Mouse (Mus musculus): ENCODE measurements around the gene Gpbar1. TPM values are rescaled to one million over a fixed set of nuclear protein-coding genes. Genes with fewer than 3 reads are reported as not detected.

Gpbar1 gene
- polyA plus RNA-seq, 1 experiment from 2014 or later = 0.93 TPM

DNA sequence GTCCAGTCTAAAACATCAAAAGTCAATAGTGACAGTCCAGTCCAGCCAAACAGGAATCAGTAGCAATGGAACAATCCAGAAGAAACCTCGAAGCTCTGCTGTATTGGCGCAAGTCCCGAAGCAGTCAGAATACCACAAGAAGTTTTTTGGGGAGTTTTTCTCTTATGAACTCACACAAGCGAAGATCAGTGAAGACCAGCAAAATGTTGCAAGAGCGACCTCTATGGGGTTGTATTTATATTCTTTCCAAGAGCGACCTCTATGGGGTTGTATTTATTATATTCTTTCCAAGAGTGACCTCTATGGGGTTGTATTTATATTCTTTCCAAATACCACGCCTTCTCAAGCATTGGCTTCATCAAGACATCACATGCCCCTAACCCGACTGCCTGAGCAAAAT, 9.6 kb upstream of the Gpbar1 start:
- WGBS = 82% methylated on average over 8 of the region's 8 CpGs
- Histone ChIP-seq H3K27me3 (replicated peaks; ENCODE audit: control insufficient read depth, insufficient read depth, low read length) (no peaks in the 10 kb centered on the region), H3K9me3 (ENCODE audit: control insufficient read depth) (no peaks in the 10 kb centered on the region), H3K4me2 (replicated peaks; ENCODE audit: low read depth) (no peak overlapping the region), H3K4me3 (ENCODE audit: low read depth, low read length) (no peak overlapping the region), H3K9ac (ENCODE audit: low read depth, low read length) (no peak overlapping the region), H3K36me3 (ENCODE audit: control insufficient read depth, insufficient read depth) (peaks cover 53% of the 10 kb centered on the region), H3K4me1 (replicated peaks; ENCODE audit: control insufficient read depth, insufficient read depth, low read length) (no peaks in the 10 kb centered on the region), H3K27ac (ENCODE audit: low read depth, low read length) (no peak overlapping the region)
- ATAC-seq = no peak
- TF ChIP-seq CTCF (IDR thresholded peaks at IDR 0.05; ENCODE audit: low read depth) = peak; percentile 48

DNA sequence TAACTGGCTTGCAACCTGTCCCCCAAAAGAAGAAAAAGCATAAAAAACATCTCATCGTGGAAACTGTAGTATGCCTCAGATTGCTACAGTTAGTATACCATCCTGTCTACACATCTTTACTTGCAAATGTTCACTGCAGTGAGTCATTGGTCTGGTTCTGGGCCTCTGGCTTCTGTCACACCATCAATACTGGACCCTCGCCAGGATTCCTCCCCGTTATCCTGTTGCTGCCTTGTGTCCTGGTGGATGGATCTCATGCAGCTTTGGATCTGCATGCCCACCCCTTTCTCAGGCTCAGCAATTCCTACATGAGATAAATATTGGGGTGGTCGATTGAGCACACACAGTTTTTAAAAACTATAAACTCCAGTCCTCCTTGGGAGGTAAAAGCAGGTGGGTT, 6.7 kb upstream of the Gpbar1 start:
- no peak for ATAC-seq
- Histone ChIP-seq H3K27ac (ENCODE audit: low read depth, low read length) (no peak overlapping the region), H3K27me3 (replicated peaks; ENCODE audit: control insufficient read depth, insufficient read depth, low read length) (no peaks in the 10 kb centered on the region), H3K9me3 (ENCODE audit: control insufficient read depth) (no peaks in the 10 kb centered on the region), H3K4me2 (replicated peaks; ENCODE audit: low read depth) (no peak overlapping the region), H3K36me3 (ENCODE audit: control insufficient read depth, insufficient read depth) (peaks cover 24% of the 10 kb centered on the region), H3K9ac (ENCODE audit: low read depth, low read length) (no peak overlapping the region), H3K4me3 (ENCODE audit: low read depth, low read length) (no peak overlapping the region), H3K4me1 (replicated peaks; ENCODE audit: control insufficient read depth, insufficient read depth, low read length) (no peaks in the 10 kb centered on the region)
- TF ChIP-seq CTCF (IDR thresholded peaks at IDR 0.05; ENCODE audit: low read depth) = no peak
- 57% methylated on average over 4 of the region's 4 CpGs for WGBS

DNA sequence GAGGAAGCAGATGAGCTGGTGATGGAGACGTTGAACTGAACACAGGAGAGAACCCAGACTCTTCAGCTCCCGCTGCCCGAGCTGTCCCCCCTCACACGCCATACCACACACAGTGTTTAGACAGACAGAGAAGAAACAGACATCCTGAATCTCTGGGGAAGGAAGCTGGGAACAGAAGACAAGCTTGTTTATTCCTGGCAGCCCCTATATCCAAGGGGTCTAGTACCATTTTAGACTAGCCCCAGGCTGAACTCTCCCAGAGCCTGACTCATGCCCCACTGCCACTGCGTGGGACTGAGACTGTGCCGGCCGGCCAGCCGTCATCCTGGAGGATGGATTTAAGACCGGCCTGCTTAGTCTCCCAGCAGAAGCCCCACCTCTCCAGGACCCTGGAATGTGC, 3.3 kb upstream of the Gpbar1 start:
- no peak for TF ChIP-seq CTCF (IDR thresholded peaks at IDR 0.05; ENCODE audit: low read depth)
- Histone ChIP-seq H3K27me3 (replicated peaks; ENCODE audit: control insufficient read depth, insufficient read depth, low read length) (no peaks in the 10 kb centered on the region), H3K36me3 (ENCODE audit: control insufficient read depth, insufficient read depth) (peaks cover 1% of the 10 kb centered on the region), H3K9me3 (ENCODE audit: control insufficient read depth) (no peaks in the 10 kb centered on the region), H3K4me2 (replicated peaks; ENCODE audit: low read depth) (no peak overlapping the region; the same call in 1 of the 2 replicates), H3K4me1 (replicated peaks; ENCODE audit: control insufficient read depth, insufficient read depth, low read length) (no peaks in the 10 kb centered on the region), H3K9ac (ENCODE audit: low read depth, low read length) (no peak overlapping the region), H3K4me3 (ENCODE audit: low read depth, low read length) (no peak overlapping the region), H3K27ac (ENCODE audit: low read depth, low read length) (0 out of 2 replicates have a peak overlapping the region, but pooled peaks have one; percentile 15)
- peak; percentile 26; the same call in 1 of the 2 replicates for ATAC-seq
- 29% methylated on average over 9 of the region's 9 CpGs for WGBS

GRCm38 (mm10) chr1:74277041-74277440, 1.3 kb upstream of the Gpbar1 start:
- H3K4me3 ChIP-seq (ENCODE audit: low read depth, low read length) = no peak overlapping the region
- H3K27ac ChIP-seq (ENCODE audit: low read depth, low read length) = no peak overlapping the region
- no peaks in the 10 kb centered on the region for H3K27me3 ChIP-seq (replicated peaks; ENCODE audit: control insufficient read depth, insufficient read depth, low read length)
- H3K4me1 ChIP-seq (replicated peaks; ENCODE audit: control insufficient read depth, insufficient read depth, low read length) = no peaks in the 10 kb centered on the region
- no peaks in the 10 kb centered on the region for H3K9me3 ChIP-seq (ENCODE audit: control insufficient read depth)
- H3K4me2 ChIP-seq (replicated peaks; ENCODE audit: low read depth) = no peak overlapping the region
- ATAC-seq = no peak
- peaks cover 21% of the 10 kb centered on the region for H3K36me3 ChIP-seq (ENCODE audit: control insufficient read depth, insufficient read depth)
- TF ChIP-seq CTCF (IDR thresholded peaks at IDR 0.05; ENCODE audit: low read depth) = no peak
- 63% methylated on average over 6 of the region's 6 CpGs for WGBS
- no peak overlapping the region for H3K9ac ChIP-seq (ENCODE audit: low read depth, low read length)

GRCm38 (mm10) chr1:74277883-74278537, 340 bp upstream of the Gpbar1 start:
- 41% methylated on average over 8 of the region's 8 CpGs for WGBS

DNA sequence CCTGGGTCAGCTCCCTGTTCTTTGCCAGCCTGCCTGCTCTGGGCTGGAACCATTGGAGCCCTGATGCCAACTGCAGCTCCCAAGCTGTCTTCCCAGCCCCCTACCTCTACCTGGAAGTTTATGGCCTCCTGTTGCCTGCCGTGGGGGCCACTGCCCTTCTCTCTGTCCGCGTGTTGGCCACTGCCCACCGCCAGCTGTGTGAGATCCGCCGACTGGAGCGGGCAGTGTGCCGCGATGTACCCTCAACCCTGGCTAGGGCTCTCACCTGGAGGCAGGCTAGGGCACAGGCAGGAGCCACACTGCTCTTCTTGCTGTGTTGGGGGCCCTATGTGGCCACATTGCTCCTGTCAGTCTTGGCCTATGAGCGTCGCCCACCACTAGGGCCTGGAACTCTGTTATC, 638 bp downstream of the Gpbar1 start:
- no peak overlapping the region for H3K9ac ChIP-seq (ENCODE audit: low read depth, low read length)
- no peak overlapping the region for H3K4me2 ChIP-seq (replicated peaks; ENCODE audit: low read depth)
- H3K9me3 ChIP-seq (ENCODE audit: control insufficient read depth) = no peaks in the 10 kb centered on the region
- no peak overlapping the region for H3K4me3 ChIP-seq (ENCODE audit: low read depth, low read length)
- H3K27ac ChIP-seq (ENCODE audit: low read depth, low read length) = no peak overlapping the region
- 0 out of 2 replicates have a peak, but pooled peaks cover 4% of the 10 kb centered on the region for H3K4me1 ChIP-seq (replicated peaks; ENCODE audit: control insufficient read depth, insufficient read depth, low read length)
- no peak for ATAC-seq
- H3K36me3 ChIP-seq (ENCODE audit: control insufficient read depth, insufficient read depth) = peaks cover 34% of the 10 kb centered on the region
- TF ChIP-seq CTCF (IDR thresholded peaks at IDR 0.05; ENCODE audit: low read depth) = no peak
- 88% methylated on average over 11 of the region's 11 CpGs for WGBS
- no peaks in the 10 kb centered on the region for H3K27me3 ChIP-seq (replicated peaks; ENCODE audit: control insufficient read depth, insufficient read depth, low read length)

More at GRCm38 (mm10) chr1:74277883-74278537, 340 bp upstream of the Gpbar1 start:
- TF ChIP-seq CTCF (IDR thresholded peaks at IDR 0.05; ENCODE audit: low read depth) = no peak
- H3K4me2 ChIP-seq (replicated peaks; ENCODE audit: low read depth) = no peak overlapping the region
- no peak for ATAC-seq
- H3K36me3 ChIP-seq (ENCODE audit: control insufficient read depth, insufficient read depth) = peaks cover 31% of the 10 kb centered on the region
- H3K27me3 ChIP-seq (replicated peaks; ENCODE audit: control insufficient read depth, insufficient read depth, low read length) = no peaks in the 10 kb centered on the region
- no peak overlapping the region for H3K9ac ChIP-seq (ENCODE audit: low read depth, low read length)
- no peaks in the 10 kb centered on the region for H3K4me1 ChIP-seq (replicated peaks; ENCODE audit: control insufficient read depth, insufficient read depth, low read length)
- no peaks in the 10 kb centered on the region for H3K9me3 ChIP-seq (ENCODE audit: control insufficient read depth)
- H3K4me3 ChIP-seq (ENCODE audit: low read depth, low read length) = no peak overlapping the region
- no peak overlapping the region for H3K27ac ChIP-seq (ENCODE audit: low read depth, low read length)

Measured in intestine, postnatal 0 days (tissue).